Mouse (Mus musculus): ENCODE results near the gene Papolb.

Gene Papolb

GRCm38 (mm10) chr5:142520360-142520759 lies 9.5 kb downstream of the Papolb start:
- no peak for DNase-seq (ENCODE audit: low spot score)

DNA sequence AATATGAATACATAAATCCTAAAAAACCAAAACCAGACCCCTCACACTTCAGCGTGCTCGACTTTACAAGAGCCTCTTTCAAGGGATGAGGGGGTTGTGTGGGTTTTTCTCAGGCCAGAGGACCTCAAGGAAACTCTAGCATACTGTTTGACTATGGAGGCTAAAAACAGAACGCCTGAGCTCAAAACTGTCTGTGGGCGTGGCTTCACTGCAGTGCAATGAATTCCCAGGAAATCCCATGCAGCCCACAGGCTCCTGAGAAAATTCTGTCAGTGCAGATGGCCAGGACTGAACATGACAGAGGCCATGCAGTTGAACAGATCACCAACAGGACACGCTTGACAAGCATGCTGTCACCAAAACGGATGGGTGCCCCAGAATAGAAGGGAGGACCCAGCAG lies 10.9 kb downstream of the Papolb start:
- DNase-seq (ENCODE audit: low spot score) = no peak

- DNase-seq (ENCODE audit: low spot score) = no peak
These were observed 17.8 kb downstream of the Papolb start for GRCm38 (mm10) chr5:142512112-142512511.

DNA sequence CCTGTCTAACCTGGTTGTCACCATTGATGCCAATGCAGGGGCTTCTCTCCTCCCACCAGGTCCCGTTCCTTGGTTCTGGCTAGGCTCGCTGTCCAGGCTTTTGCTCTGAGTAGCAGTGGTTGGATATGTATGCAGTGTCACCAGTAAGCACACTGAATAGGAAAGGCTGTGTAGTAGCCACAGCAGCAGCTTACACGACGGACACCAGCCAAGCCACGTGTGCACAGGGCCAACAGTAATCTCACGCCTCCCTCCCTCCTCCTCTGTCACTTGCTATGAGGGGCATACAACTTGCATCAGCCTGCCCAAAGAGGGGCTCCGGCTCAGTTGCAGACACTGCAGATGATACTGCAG lies 19.8 kb downstream of the Papolb start:
- no peak for DNase-seq (ENCODE audit: low spot score)

- no peak for DNase-seq (ENCODE audit: low spot score)
These were observed 20.5 kb downstream of the Papolb start for GRCm38 (mm10) chr5:142509141-142510060.

DNA sequence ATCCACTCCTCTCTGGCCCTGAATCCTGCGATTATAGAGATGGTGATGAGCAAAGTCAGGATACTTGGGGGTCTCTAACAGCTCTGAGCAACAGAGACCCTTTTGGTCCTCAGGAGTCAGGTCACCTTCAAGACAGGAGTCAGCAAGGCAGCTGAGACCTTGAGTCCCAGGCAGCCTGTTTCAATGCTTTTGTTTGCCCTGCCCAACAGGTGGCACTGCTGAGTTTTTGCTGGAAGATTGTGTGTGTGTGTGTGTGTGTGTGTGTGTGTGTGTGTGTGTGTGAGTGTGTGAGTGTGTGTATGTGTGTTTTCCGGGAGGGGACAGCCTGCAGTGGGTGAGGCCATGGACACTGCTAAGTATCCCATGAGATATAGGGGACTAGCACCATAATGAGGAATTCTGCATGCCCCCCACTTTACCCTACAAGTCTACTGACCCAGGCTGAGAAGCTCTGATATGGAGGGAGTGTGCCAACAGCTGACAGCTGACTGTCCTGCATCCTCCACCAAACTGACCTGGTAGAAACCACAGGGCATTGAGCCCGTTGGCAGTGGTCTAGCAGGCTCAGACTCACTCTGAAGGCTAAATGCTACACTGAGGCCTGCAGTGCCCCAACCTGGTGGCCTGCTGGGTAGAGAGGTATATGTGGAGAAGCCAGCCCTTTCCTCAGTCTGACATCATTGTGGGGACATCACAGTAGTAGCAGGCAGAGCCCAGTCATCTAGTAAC lies 24.0 kb downstream of the Papolb start:
- no peak for DNase-seq (ENCODE audit: low spot score)

DNA sequence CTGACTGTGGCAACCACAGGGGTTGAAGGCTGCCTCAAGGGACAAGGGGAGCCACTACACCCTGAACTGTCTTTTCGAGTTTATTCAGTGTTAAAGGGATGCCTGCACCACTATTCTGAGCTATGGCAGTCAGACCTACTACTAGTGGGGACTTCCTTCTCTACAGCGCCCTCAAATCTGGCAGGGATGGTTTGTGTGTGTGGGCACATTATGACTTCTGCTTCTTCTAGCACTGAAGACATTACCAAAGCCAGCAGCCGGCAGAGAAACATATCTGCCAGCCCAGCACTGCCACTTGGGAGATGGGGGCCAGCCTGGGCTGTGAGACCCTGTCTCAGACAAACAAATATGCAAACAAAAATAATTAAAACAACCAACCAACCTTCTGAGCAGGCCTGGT lies 25.7 kb downstream of the Papolb start:
- DNase-seq (ENCODE audit: low spot score) = no peak

DNA sequence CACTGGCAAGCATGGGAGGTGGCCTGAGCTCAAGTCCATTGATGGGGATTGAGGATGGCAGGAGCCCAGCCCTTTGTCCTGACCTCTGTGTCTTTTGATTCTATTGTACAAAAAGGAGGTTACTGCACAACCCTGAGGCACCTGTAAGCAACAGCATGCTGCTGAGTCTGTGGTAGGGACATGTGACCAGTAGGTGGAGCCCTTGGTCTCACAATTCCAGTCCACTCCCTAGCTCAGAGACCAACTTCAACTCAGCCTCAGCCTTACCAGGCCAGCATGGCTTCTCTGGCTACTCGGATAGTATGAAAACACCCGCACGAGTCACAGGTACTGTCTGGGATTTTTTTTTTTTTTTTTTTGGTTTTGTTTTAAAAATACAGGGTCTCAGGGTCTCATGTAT lies 27.5 kb downstream of the Papolb start:
- DNase-seq (ENCODE audit: low spot score) = peak; percentile 38

- peak; percentile 38 for DNase-seq (ENCODE audit: low spot score)
These were observed 29.0 kb downstream of the Papolb start for GRCm38 (mm10) chr5:142500918-142501317.

- DNase-seq (ENCODE audit: low spot score) = no peak
These were observed 30.9 kb downstream of the Papolb start for GRCm38 (mm10) chr5:142498964-142499363.

GRCm38 (mm10) chr5:142495321-142496096 lies 34.4 kb downstream of the Papolb start:
- no peak for DNase-seq (ENCODE audit: low spot score)

DNA sequence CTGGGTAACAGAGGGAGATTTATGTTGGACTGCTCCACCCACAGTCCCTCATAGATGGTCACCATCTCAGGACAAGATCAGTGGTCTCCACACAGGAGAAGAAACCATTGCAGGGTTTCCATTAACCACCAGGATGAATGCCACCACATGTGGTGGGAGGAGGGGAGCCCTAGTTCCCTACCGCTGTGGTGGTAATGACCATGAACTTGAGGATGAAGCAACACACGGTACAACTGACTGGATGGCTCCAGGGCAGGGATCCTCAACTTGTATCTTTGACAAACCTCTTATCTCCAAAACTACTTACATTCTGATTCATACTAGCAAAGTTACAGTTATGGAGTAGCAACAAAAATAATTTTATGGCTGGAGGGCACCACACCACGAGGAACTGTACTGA lies 36.6 kb downstream of the Papolb start:
- DNase-seq (ENCODE audit: low spot score) = no peak

DNA sequence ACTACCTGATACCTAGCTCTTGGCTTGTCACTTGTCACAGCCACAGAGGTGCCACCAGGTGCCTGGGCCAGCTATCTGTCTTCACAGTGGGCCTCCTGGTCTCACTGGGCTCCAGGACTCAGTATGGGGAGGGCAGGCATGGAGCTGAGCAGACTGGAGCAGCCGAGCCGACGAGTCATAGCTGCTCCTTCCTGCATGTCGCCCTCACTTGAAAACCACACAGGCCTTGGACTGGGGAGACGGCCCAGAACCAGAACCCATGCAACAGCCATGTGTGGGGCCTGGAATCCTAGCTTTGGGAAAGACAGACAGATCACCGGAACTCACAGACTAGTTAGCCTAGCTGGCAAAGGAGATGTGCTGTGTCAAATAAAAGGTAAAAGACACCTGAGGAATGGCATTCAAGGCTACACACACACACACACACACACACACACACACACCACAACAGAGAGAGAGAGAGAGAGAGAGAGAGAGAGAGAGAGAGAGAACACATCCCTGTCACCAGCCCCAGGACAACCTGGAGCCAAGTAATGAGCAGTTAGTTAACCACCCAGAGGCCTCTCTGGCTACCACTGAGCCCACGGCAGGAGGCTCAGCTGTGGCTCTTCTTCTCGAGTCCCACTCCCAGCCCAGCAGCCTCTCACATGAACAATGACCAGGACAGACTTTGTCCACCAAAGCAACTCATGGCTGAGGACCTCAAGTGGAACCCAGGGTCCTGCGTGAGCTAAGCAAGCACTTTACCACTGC lies 39.7 kb downstream of the Papolb start:
- no peak for DNase-seq (ENCODE audit: low spot score)

- no peak for DNase-seq (ENCODE audit: low spot score)
These were observed 43.2 kb downstream of the Papolb start for GRCm38 (mm10) chr5:142486654-142487053.

DNA sequence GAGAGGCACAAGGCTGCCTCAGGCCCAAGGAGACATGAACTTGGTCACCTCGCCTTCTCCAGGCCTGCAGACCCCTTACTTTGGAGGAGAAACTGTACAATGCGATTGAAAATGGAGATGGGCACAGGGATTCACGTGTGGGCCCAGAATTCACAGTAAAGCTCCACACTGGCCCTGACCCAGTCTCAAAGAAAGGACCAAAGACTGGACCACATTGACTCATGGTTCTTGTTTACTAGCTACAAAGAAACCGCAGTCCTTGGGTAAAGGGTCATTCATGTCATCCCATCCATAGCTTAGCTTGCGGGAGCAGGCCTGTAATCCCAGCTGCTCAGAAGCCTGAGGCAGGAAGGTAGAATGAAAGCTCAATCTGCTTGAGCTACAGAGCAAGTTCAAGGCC lies 46.3 kb downstream of the Papolb start:
- no peak for DNase-seq (ENCODE audit: low spot score)

GRCm38 (mm10) chr5:142482512-142482911 lies 47.4 kb downstream of the Papolb start:
- peak; percentile 28 for DNase-seq (ENCODE audit: low spot score)

- DNase-seq (ENCODE audit: low spot score) = peak; percentile 60
These were observed 50.9 kb downstream of the Papolb start for GRCm38 (mm10) chr5:142478829-142479435.

- DNase-seq (ENCODE audit: low spot score) = no peak
These were observed 51.8 kb downstream of the Papolb start for GRCm38 (mm10) chr5:142477866-142478615.

GRCm38 (mm10) chr5:142477346-142477745 lies 52.5 kb downstream of the Papolb start:
- no peak for DNase-seq (ENCODE audit: low spot score)
